In genomic region chr5:98566461-98567193, GRCm38 (mm10) we compare ENCODE assay signal across 15 mouse cellular contexts. TPM values are rescaled to one million over a fixed set of nuclear protein-coding genes. Genes with fewer than 3 reads are reported as not detected.
DNase-seq lines count a peak whose midpoint lies in the region; ATAC-seq and TF ChIP-seq lines count a peak whose summit lies in the region.
"Had no signal": no experiment of that assay in that cellular context is flagged by ENCODE, and none has a peak within 500 bp of the region (broad histone marks: within the 10 kb centered on the region; RNA-seq: fewer than 3 reads in every experiment).

No protein-coding gene starts in this region.

- peak overlapping the region; percentile 53 for H3K27ac ChIP-seq in lung, embryonic 15.5 days
- no peak overlapping the region for H3K27ac ChIP-seq in embryonic facial prominence, embryonic 11.5 days (replicated peaks; ENCODE audit: low read depth, low read length)
- peak overlapping the region; percentile 40; the same call in 1 of the 2 replicates for H3K27ac ChIP-seq in hindbrain, embryonic 13.5 days
- no peak overlapping the region for H3K27ac ChIP-seq in midbrain, postnatal 0 days (ENCODE audit: low read depth, low read length)
- no peak overlapping the region for H3K27ac ChIP-seq in heart, embryonic 11.5 days (ENCODE audit: low read depth, low read length)
- H3K27ac ChIP-seq: intestine, embryonic 15.5 days; stomach, embryonic 15.5 days had no signal

- peaks cover 40% of the 10 kb centered on the region for H3K4me1 ChIP-seq in lung, embryonic 15.5 days
- H3K4me1 ChIP-seq in embryonic facial prominence, embryonic 11.5 days (ENCODE audit: control insufficient read depth, insufficient read depth, low read length): no peaks in the 10 kb centered on the region
- peaks cover 7% of the 10 kb centered on the region; the same call in 1 of the 2 replicates for H3K4me1 ChIP-seq in hindbrain, embryonic 13.5 days (replicated peaks)
- no peaks in the 10 kb centered on the region for H3K4me1 ChIP-seq in midbrain, postnatal 0 days (ENCODE audit: insufficient read depth, low read length)
- peaks cover 3% of the 10 kb centered on the region; the same call in 1 of the 2 replicates for H3K4me1 ChIP-seq in heart, embryonic 11.5 days (ENCODE audit: control insufficient read depth, insufficient read depth, low read length)
- H3K4me1 ChIP-seq: intestine, embryonic 15.5 days had no signal

- H3K36me3 ChIP-seq in lung, embryonic 15.5 days: no peaks in the 10 kb centered on the region
- no peaks in the 10 kb centered on the region for H3K36me3 ChIP-seq in embryonic facial prominence, embryonic 11.5 days (replicated peaks; ENCODE audit: control insufficient read depth, insufficient read depth, low read depth, low read length)
- H3K36me3 ChIP-seq in hindbrain, embryonic 13.5 days: no peaks in the 10 kb centered on the region
- H3K36me3 ChIP-seq in midbrain, postnatal 0 days (ENCODE audit: insufficient read depth, low read length): no peaks in the 10 kb centered on the region
- no peaks in the 10 kb centered on the region for H3K36me3 ChIP-seq in heart, embryonic 11.5 days (ENCODE audit: control insufficient read depth, insufficient read depth, low read length)
- H3K36me3 ChIP-seq: heart, embryonic 12.5 days; intestine, embryonic 15.5 days; stomach, embryonic 15.5 days had no signal

- no peak for TF ChIP-seq CTCF in midbrain, postnatal 0 days (IDR thresholded peaks at IDR 0.05)

- no peak overlapping the region for H3K4me2 ChIP-seq in lung, embryonic 15.5 days
- no peak overlapping the region for H3K4me2 ChIP-seq in embryonic facial prominence, embryonic 11.5 days (ENCODE audit: low read depth, low read length)
- H3K4me2 ChIP-seq in hindbrain, embryonic 13.5 days: no peak overlapping the region
- H3K4me2 ChIP-seq in midbrain, postnatal 0 days (ENCODE audit: low read depth, low read length, poor library complexity, severe bottlenecking): no peak overlapping the region
- no peak overlapping the region for H3K4me2 ChIP-seq in heart, embryonic 11.5 days
- H3K4me2 ChIP-seq: heart, embryonic 12.5 days; intestine, embryonic 15.5 days; liver, embryonic 11.5 days; stomach, embryonic 15.5 days had no signal

- H3K9ac ChIP-seq in lung, embryonic 15.5 days: no peak overlapping the region
- H3K9ac ChIP-seq in embryonic facial prominence, embryonic 11.5 days (replicated peaks; ENCODE audit: low read length): no peak overlapping the region
- no peak overlapping the region for H3K9ac ChIP-seq in hindbrain, embryonic 13.5 days
- H3K9ac ChIP-seq in midbrain, postnatal 0 days (replicated peaks; ENCODE audit: low read length, poor library complexity, severe bottlenecking): no peak overlapping the region
- H3K9ac ChIP-seq in heart, embryonic 11.5 days (ENCODE audit: low read depth, low read length): no peak overlapping the region
- H3K9ac ChIP-seq: heart, embryonic 12.5 days; intestine, embryonic 15.5 days; stomach, embryonic 15.5 days had no signal

- ATAC-seq in lung, embryonic 15.5 days (ENCODE audit: borderline replicate concordance, extremely low read depth, low FRiP score, low TSS enrichment): 0 out of 2 replicates have a peak, but pooled peaks have one; percentile 36
- peak; percentile 83 for ATAC-seq in embryonic facial prominence, embryonic 11.5 days (replicated peaks; ENCODE audit: insufficient number of reproducible peaks, low FRiP score, low TSS enrichment, low read depth)
- ATAC-seq in hindbrain, embryonic 13.5 days (ENCODE audit: low FRiP score): peak; percentile 78; the same call in 1 of the 2 replicates
- ATAC-seq in midbrain, postnatal 0 days (ENCODE audit: low FRiP score): no peak
- no peak for ATAC-seq in heart, embryonic 11.5 days (replicated peaks; ENCODE audit: insufficient number of reproducible peaks, low FRiP score, low TSS enrichment)
- ATAC-seq: intestine, embryonic 15.5 days had no signal

- no peak overlapping the region for H3K4me3 ChIP-seq in lung, embryonic 15.5 days
- no peak overlapping the region for H3K4me3 ChIP-seq in embryonic facial prominence, embryonic 11.5 days (ENCODE audit: low read depth, low read length)
- no peak overlapping the region for H3K4me3 ChIP-seq in hindbrain, embryonic 13.5 days
- no peak overlapping the region for H3K4me3 ChIP-seq in midbrain, postnatal 0 days (ENCODE audit: low read depth, low read length)
- no peak overlapping the region for H3K4me3 ChIP-seq in heart, embryonic 11.5 days (ENCODE audit: low read depth, low read length)
- H3K4me3 ChIP-seq: heart, embryonic 12.5 days; intestine, embryonic 15.5 days; stomach, embryonic 15.5 days had no signal

- no peaks in the 10 kb centered on the region for H3K27me3 ChIP-seq in lung, embryonic 15.5 days
- no peaks in the 10 kb centered on the region for H3K27me3 ChIP-seq in embryonic facial prominence, embryonic 11.5 days (ENCODE audit: control insufficient read depth, insufficient read depth, low read length)
- H3K27me3 ChIP-seq in hindbrain, embryonic 13.5 days: no peaks in the 10 kb centered on the region
- H3K27me3 ChIP-seq in midbrain, postnatal 0 days (ENCODE audit: insufficient read depth, low read length): no peaks in the 10 kb centered on the region
- no peaks in the 10 kb centered on the region for H3K27me3 ChIP-seq in heart, embryonic 11.5 days (ENCODE audit: control insufficient read depth, insufficient read depth, low read length)
- H3K27me3 ChIP-seq: heart, embryonic 12.5 days; intestine, embryonic 15.5 days; stomach, embryonic 15.5 days had no signal

- WGBS in lung, embryonic 15.5 days: 26% methylated on average over 6 of the region's 6 CpGs
- 43% methylated on average over 6 of the region's 6 CpGs for WGBS in embryonic facial prominence, embryonic 11.5 days
- 24% methylated on average over 6 of the region's 6 CpGs for WGBS in hindbrain, embryonic 13.5 days
- WGBS in midbrain, postnatal 0 days: 29% methylated on average over 6 of the region's 6 CpGs
- WGBS in heart, embryonic 11.5 days (ENCODE audit: insufficient replicate concordance): 55% methylated on average over 6 of the region's 6 CpGs

- DNase-seq in lung, postnatal 25 days (ENCODE audit: low spot score): no peak
- peak; percentile 72 for DNase-seq in embryonic facial prominence, embryonic 11.5 days (ENCODE audit: low spot score)
- DNase-seq in midbrain, postnatal 0 days (ENCODE audit: low spot score): peak; percentile 33
- DNase-seq in layer of hippocampus, postnatal 14 days (ENCODE audit: low spot score in 2 of 2): no peak
- no peak for DNase-seq in thymus, postnatal 14 days
- DNase-seq: cerebellum, postnatal 25 days had no signal

- no peaks in the 10 kb centered on the region for H3K9me3 ChIP-seq in lung, embryonic 15.5 days
- no peaks in the 10 kb centered on the region for H3K9me3 ChIP-seq in embryonic facial prominence, embryonic 11.5 days (replicated peaks; ENCODE audit: control insufficient read depth, low read length)
- no peaks in the 10 kb centered on the region for H3K9me3 ChIP-seq in hindbrain, embryonic 13.5 days
- no peaks in the 10 kb centered on the region for H3K9me3 ChIP-seq in midbrain, postnatal 0 days (ENCODE audit: low read length)
- H3K9me3 ChIP-seq in heart, embryonic 11.5 days (replicated peaks; ENCODE audit: control insufficient read depth, low read length): no peaks in the 10 kb centered on the region
- H3K9me3 ChIP-seq: heart, embryonic 12.5 days; intestine, embryonic 15.5 days; stomach, embryonic 15.5 days had no signal

RNA-seq across cellular contexts. Expression of gene Gm11111, which starts 14.1 kb away (rescaled TPM):
- polyA plus RNA-seq in lung, embryonic 15.5 days (2015; fragmentation: Nextera tagmentation; extraction: Ambion mirVana): not detected in 2 replicates
- polyA plus RNA-seq in embryonic facial prominence, embryonic 11.5 days (2014; fragmentation: Nextera tagmentation; extraction: Ambion mirVana): not detected in 2 replicates
- polyA plus RNA-seq in hindbrain, embryonic 13.5 days (2015; fragmentation: Nextera tagmentation; extraction: Ambion mirVana): not detected in 2 replicates
- total RNA-seq in midbrain, postnatal 0 days (2014; rRNA removed): not detected in 2 replicates
- polyA plus RNA-seq in midbrain, postnatal 0 days (2015; fragmentation: Nextera tagmentation; extraction: Ambion mirVana): not detected in 2 replicates
- polyA plus RNA-seq in heart, embryonic 11.5 days (2014; fragmentation: Nextera tagmentation; extraction: Ambion mirVana): not detected in 2 replicates
- total RNA-seq in layer of hippocampus, postnatal 14 days (2021): not detected
- total RNA-seq: layer of hippocampus, adult 8-10 months had no signal
- polyA plus RNA-seq: frontal cortex, adult 2 months; heart, embryonic 12.5 days; intestine, embryonic 15.5 days; liver, embryonic 11.5 days; stomach, embryonic 15.5 days had no signal

Comparison
In these comparisons a context has a peak if more than half of its experiments do, and no peak if none do; other contexts are left out.
1. ATAC-seq: peak in lung, embryonic 15.5 days (single experiment), embryonic facial prominence, embryonic 11.5 days (single experiment) and hindbrain, embryonic 13.5 days (single experiment); none in midbrain, postnatal 0 days (single experiment) and heart, embryonic 11.5 days (single experiment).
2. H3K27ac ChIP-seq: peak in lung, embryonic 15.5 days (single experiment) and hindbrain, embryonic 13.5 days (single experiment); none in embryonic facial prominence, embryonic 11.5 days (single experiment), midbrain, postnatal 0 days (single experiment) and heart, embryonic 11.5 days (single experiment).
3. DNase-seq: peak in embryonic facial prominence, embryonic 11.5 days (single experiment) and midbrain, postnatal 0 days (single experiment); none in lung, postnatal 25 days (single experiment), layer of hippocampus, postnatal 14 days (0 of 2) and thymus, postnatal 14 days (single experiment).